Mouse (Mus musculus) embryonic facial prominence, embryonic 15.5 days (tissue): ENCODE data around the gene Apbb2. TPM values are rescaled to one million over a fixed set of nuclear protein-coding genes. Genes with fewer than 3 reads are reported as not detected.
A peak's percentile ranks its signal among the peaks of the same experiment; 100 is the strongest.

Source experiments
- ATAC-seq: fragments of 200-750 bp; cut with Nextera tagmentation; 2 replicates; pipeline ENCODE4 v1.8.0; 2017; ENCODE audit warnings: low read depth, moderate TSS enrichment; ENCODE audit not compliant: insufficient number of reproducible peaks, low FRiP score, low TSS enrichment
- H3K27ac ChIP-seq: fragments of 300-500 bp; sonication (generic); replicated peaks from 2 replicates; pipeline ENCODE4 v1.5.1; 2015; ENCODE audit warnings: mild to moderate bottlenecking, inconsistent platforms
- H3K27me3 ChIP-seq: fragments of 300-500 bp; sonication (generic); 2 replicates; pipeline ENCODE4 v1.6.1; 2015; ENCODE audit warnings: inconsistent platforms
- H3K36me3 ChIP-seq: fragments of 300-500 bp; sonication (generic); 2 replicates; pipeline ENCODE4 v1.6.1; 2015; ENCODE audit warnings: mild to moderate bottlenecking, inconsistent platforms
- H3K4me1 ChIP-seq: fragments of 300-500 bp; sonication (generic); 2 replicates; pipeline ENCODE4 v1.6.1; 2015; ENCODE audit warnings: inconsistent platforms
- H3K4me2 ChIP-seq: fragments of 300-500 bp; sonication (generic); replicated peaks from 2 replicates; pipeline ENCODE4 v1.6.1; 2015; ENCODE audit warnings: mild to moderate bottlenecking, inconsistent platforms
- H3K4me3 ChIP-seq: fragments of 300-500 bp; sonication (generic); replicated peaks from 2 replicates; pipeline ENCODE4 v1.5.1; 2015; ENCODE audit warnings: mild to moderate bottlenecking, inconsistent platforms
- H3K9ac ChIP-seq: fragments of 300-500 bp; sonication (generic); 2 replicates; pipeline ENCODE4 v1.6.1; 2015; ENCODE audit warnings: inconsistent platforms
- H3K9me3 ChIP-seq: fragments of 300-500 bp; sonication (generic); replicated peaks from 2 replicates; pipeline ENCODE4 v1.6.1; 2016; ENCODE audit warnings: inconsistent platforms
- whole genome bisulfite sequencing: fragments of 180-500 bp; shearing (Covaris S2); methylation state at CpG from one replicate; pipeline ENCODE4 v1.1.7; 2015; 5-methylcytosine and 5-hydroxymethylcytosine counted together
- polyA plus RNA-seq: library from polyadenylated mRNA; unstranded; fragments of >200 nt; fragmentation: Nextera tagmentation; extraction: Ambion mirVana; gene quantifications from 2 replicates; pipeline ENCODE4 v1.2.1, GENCODE M21; 2015

The Apbb2 gene
- 43.6 and 54.7 TPM in 2 replicates for polyA plus RNA-seq

DNA sequence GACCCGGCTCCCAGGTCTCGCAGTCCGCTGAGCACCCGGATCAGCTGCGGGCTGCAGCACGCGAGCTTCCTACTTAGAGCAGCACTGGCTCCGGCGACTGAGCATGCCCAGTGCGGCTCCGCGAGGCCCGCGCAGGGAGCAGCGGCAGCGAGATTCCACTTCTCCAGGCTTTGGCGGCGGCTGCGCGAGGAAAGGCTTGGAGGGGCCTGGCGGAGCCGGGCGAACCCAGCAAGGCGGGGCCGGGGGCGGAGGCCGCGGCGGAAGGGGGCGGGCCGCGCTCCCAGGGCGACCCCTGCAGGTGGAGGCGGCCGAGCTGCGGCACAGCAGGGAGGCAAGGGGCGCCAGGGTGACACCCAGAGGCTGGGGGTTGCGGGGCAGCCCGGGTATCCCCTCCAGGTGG, at the start of gene Apbb2:
TSS of gene Apbb2 (minus strand) at position 188 of the 400 bp plus-strand sequence.
- H3K4me1 ChIP-seq, result peaks cover 50% of the 10 kb centered on the region
- H3K4me3 ChIP-seq, result peak within 1 kb of the TSS; percentile 91
- no peaks in the 10 kb centered on the region for H3K27me3 ChIP-seq
- ATAC-seq, result peak; percentile 98
- H3K27ac ChIP-seq, result peak within 1 kb of the TSS; percentile 98
- 0% methylated on average over 39 of the region's 39 CpGs for WGBS
- H3K36me3 ChIP-seq, result no peaks in the 10 kb centered on the region
- no peaks in the 10 kb centered on the region for H3K9me3 ChIP-seq
- H3K9ac ChIP-seq, result peak within 1 kb of the TSS; percentile 94
- H3K4me2 ChIP-seq, result peak within 1 kb of the TSS; percentile 86

DNA sequence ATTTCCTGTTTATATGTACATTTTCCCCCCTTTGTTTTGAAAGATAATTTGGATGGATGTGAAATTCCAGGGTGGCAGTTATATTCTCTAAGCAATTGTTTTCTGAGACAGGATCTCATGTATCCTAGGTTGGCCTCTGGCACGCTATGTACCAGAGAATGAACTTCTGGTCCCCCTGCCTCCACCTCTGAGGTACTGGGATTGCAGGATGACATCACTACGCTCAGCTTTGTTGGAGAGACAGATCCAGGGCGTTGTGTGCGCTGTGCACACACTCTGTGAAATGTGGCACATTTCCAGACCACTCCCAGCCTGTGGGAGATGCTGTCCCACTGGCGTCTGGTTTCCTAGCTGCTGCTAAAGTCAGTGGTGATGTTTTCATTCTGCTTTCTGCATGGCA, 35.6 kb upstream of the Apbb2 start:
- no peak overlapping the region for H3K9ac ChIP-seq
- H3K27ac ChIP-seq, result peak overlapping the region; percentile 41; the same call in 1 of the 2 replicates
- ATAC-seq, result peak; percentile 57; the same call in 1 of the 2 replicates
- H3K9me3 ChIP-seq, result no peaks in the 10 kb centered on the region
- H3K4me1 ChIP-seq, result peaks cover 7% of the 10 kb centered on the region; the same call in 1 of the 2 replicates
- H3K4me2 ChIP-seq, result no peak overlapping the region
- no peak overlapping the region for H3K4me3 ChIP-seq
- 26% methylated on average over 5 of the region's 5 CpGs for WGBS
- no peaks in the 10 kb centered on the region for H3K36me3 ChIP-seq
- H3K27me3 ChIP-seq, result no peaks in the 10 kb centered on the region

DNA sequence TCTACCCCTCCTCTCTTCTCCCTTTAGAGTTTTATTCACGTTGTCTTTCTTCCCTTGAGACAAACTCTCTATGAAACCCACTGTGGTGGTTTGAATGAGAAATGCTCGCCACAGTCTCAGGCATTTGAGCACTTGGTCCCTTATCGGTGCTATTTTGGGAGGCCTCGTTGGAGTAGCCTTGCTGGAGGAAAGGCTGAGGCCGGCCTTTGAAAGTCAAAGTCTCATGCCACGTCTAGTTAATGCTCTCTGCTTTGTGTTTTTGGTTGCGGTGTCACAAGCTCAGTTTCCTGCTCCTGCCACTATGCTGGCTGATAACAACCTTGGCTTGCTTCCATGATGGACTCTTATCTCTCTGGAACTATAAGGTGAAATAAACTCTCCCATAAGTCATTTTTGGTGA, 28.9 kb upstream of the Apbb2 start:
- H3K9me3 ChIP-seq, result no peaks in the 10 kb centered on the region
- no peak overlapping the region for H3K27ac ChIP-seq
- 61% methylated on average over 7 of the region's 7 CpGs for WGBS
- H3K9ac ChIP-seq, result no peak overlapping the region
- no peak for ATAC-seq
- no peaks in the 10 kb centered on the region for H3K4me1 ChIP-seq
- H3K27me3 ChIP-seq, result no peaks in the 10 kb centered on the region
- H3K4me3 ChIP-seq, result no peak overlapping the region
- H3K4me2 ChIP-seq, result no peak overlapping the region
- H3K36me3 ChIP-seq, result no peaks in the 10 kb centered on the region

- H3K36me3 ChIP-seq, result no peaks in the 10 kb centered on the region
- no peak overlapping the region for H3K4me2 ChIP-seq
- 73% methylated on average over 5 of the region's 5 CpGs for WGBS
- H3K4me3 ChIP-seq, result no peak overlapping the region
- H3K4me1 ChIP-seq, result no peaks in the 10 kb centered on the region
- no peak overlapping the region for H3K9ac ChIP-seq
- no peaks in the 10 kb centered on the region for H3K27me3 ChIP-seq
- no peak for ATAC-seq
- H3K27ac ChIP-seq, result no peak overlapping the region
- no peaks in the 10 kb centered on the region for H3K9me3 ChIP-seq
These were observed 24.7 kb upstream of the Apbb2 start for GRCm38 (mm10) chr5:66643260-66643659.

- H3K4me3 ChIP-seq, result no peak overlapping the region
- H3K27ac ChIP-seq, result no peak overlapping the region
- WGBS, result 91% methylated on average over 4 of the region's 4 CpGs
- H3K27me3 ChIP-seq, result no peaks in the 10 kb centered on the region
- no peak overlapping the region for H3K9ac ChIP-seq
- H3K4me1 ChIP-seq, result no peaks in the 10 kb centered on the region
- no peaks in the 10 kb centered on the region for H3K36me3 ChIP-seq
- ATAC-seq, result no peak
- H3K4me2 ChIP-seq, result no peak overlapping the region
- H3K9me3 ChIP-seq, result no peaks in the 10 kb centered on the region
These were observed 23.6 kb upstream of the Apbb2 start for GRCm38 (mm10) chr5:66642156-66642555.

- 61% methylated on average over 10 of the region's 10 CpGs for WGBS
These were observed 17.0 kb upstream of the Apbb2 start for GRCm38 (mm10) chr5:66635459-66636079.

GRCm38 (mm10) chr5:66627805-66628204, 9.2 kb upstream of the Apbb2 start:
- 74% methylated on average over 7 of the region's 7 CpGs for WGBS
- no peak overlapping the region for H3K4me2 ChIP-seq
- H3K4me3 ChIP-seq, result no peak overlapping the region
- no peak overlapping the region for H3K9ac ChIP-seq
- no peak overlapping the region for H3K27ac ChIP-seq
- H3K4me1 ChIP-seq, result no peaks in the 10 kb centered on the region
- H3K36me3 ChIP-seq, result no peaks in the 10 kb centered on the region
- H3K9me3 ChIP-seq, result no peaks in the 10 kb centered on the region
- no peak for ATAC-seq
- H3K27me3 ChIP-seq, result no peaks in the 10 kb centered on the region

More at GRCm38 (mm10) chr5:66635459-66636079, 17.0 kb upstream of the Apbb2 start:
- Histone ChIP-seq H3K9ac (no peak overlapping the region), H3K27ac (no peak overlapping the region), H3K4me2 (no peak overlapping the region), H3K9me3 (no peaks in the 10 kb centered on the region), H3K4me3 (no peak overlapping the region), H3K36me3 (no peaks in the 10 kb centered on the region), H3K4me1 (no peaks in the 10 kb centered on the region), H3K27me3 (no peaks in the 10 kb centered on the region)
- no peak for ATAC-seq

DNA sequence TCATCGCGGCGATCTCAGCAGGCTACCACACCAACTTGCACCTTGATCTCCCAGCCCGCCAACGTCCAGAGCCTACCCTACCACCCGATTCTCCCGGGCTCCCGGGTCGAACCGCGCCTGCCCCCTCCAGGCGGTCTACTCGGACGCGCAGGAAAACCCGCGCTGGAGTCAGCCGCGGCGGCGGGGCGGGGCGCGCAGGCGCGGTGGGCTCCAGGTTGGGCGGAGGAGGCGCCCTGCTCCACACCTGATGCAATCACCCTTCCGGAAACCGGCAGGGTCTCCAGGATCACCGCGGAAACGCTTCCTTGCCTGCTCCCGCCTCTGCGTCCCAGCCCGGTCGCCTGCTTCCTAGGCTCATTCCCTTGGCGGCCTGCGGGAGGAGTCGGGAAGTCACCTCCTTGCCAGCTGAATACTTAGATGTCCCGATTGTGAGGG, 1.6 kb upstream of the Apbb2 start:
- H3K4me3 ChIP-seq, result peak overlapping the region; percentile 58
- WGBS, result under 1% methylated on average over 41 of the region's 41 CpGs
- peak overlapping the region; percentile 63 for H3K27ac ChIP-seq
- no peaks in the 10 kb centered on the region for H3K36me3 ChIP-seq
- H3K27me3 ChIP-seq, result no peaks in the 10 kb centered on the region
- H3K4me2 ChIP-seq, result peak overlapping the region; percentile 86
- no peaks in the 10 kb centered on the region for H3K9me3 ChIP-seq
- peaks cover 34% of the 10 kb centered on the region for H3K4me1 ChIP-seq
- peak; percentile 70 for ATAC-seq
- H3K9ac ChIP-seq, result peak overlapping the region; percentile 50

GRCm38 (mm10) chr5:66619675-66620074, 1.1 kb upstream of the Apbb2 start:
- ATAC-seq, result no peak

GRCm38 (mm10) chr5:66619195-66619594, 611 bp upstream of the Apbb2 start:
- Histone ChIP-seq H3K36me3 (no peaks in the 10 kb centered on the region), H3K4me1 (peaks cover 44% of the 10 kb centered on the region), H3K9me3 (no peaks in the 10 kb centered on the region), H3K4me2 (peak overlapping the region; percentile 86), H3K27me3 (no peaks in the 10 kb centered on the region), H3K27ac (no peak overlapping the region), H3K9ac (no peak overlapping the region), H3K4me3 (peak overlapping the region; percentile 91; the same call in 1 of the 2 replicates)
- WGBS, result 34% methylated on average over 11 of the region's 11 CpGs
- ATAC-seq, result no peak

More at GRCm38 (mm10) chr5:66619675-66620074, 1.1 kb upstream of the Apbb2 start:
- Histone ChIP-seq H3K4me3 (peak overlapping the region; percentile 58), H3K36me3 (no peaks in the 10 kb centered on the region), H3K4me1 (peaks cover 39% of the 10 kb centered on the region), H3K9ac (peak overlapping the region; percentile 50), H3K27ac (0 out of 2 replicates have a peak overlapping the region, but pooled peaks have one; percentile 63), H3K9me3 (no peaks in the 10 kb centered on the region), H3K27me3 (no peaks in the 10 kb centered on the region), H3K4me2 (peak overlapping the region; percentile 86)
- WGBS, result 48% methylated on average over 8 of the region's 8 CpGs

DNA sequence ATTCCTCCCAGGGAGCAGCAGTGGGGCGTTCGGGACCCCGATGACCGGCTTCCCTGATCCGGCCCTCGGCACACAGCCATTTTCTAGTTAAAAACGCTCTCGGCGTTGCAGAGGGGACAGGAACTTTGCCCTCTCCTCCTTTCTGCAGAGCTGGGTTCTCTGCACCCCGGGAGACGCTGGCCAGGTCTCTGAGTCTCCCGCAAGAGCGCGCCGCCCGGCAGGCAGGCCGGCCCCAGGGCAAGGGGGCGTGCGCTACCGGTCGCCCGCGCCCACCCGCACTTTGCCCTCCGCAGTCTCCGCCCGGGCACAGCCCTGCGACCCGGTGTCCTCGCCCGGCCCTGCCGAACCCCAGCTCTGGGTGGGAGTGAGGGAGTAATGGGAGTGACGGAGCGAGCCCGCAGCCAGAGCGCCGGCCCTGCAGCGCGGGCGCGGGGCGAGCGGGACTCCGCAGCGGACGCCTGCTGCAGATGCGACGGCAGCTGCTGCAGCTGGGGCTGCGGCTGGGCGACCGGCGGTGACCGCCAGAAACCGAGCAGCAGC, 593 bp downstream of the Apbb2 start:
- no peaks in the 10 kb centered on the region for H3K27me3 ChIP-seq
- ATAC-seq, result peak; percentile 48
- H3K9ac ChIP-seq, result peak overlapping the region; percentile 94
- no peaks in the 10 kb centered on the region for H3K9me3 ChIP-seq
- H3K4me3 ChIP-seq, result peak overlapping the region; percentile 91
- H3K4me1 ChIP-seq, result peaks cover 56% of the 10 kb centered on the region
- peak overlapping the region; percentile 98 for H3K27ac ChIP-seq
- peak overlapping the region; percentile 86 for H3K4me2 ChIP-seq
- no peaks in the 10 kb centered on the region for H3K36me3 ChIP-seq
- 0% methylated on average over 54 of the region's 54 CpGs for WGBS
